Mouse (Mus musculus): ENCODE data around the gene Nt5c2.

DNA sequence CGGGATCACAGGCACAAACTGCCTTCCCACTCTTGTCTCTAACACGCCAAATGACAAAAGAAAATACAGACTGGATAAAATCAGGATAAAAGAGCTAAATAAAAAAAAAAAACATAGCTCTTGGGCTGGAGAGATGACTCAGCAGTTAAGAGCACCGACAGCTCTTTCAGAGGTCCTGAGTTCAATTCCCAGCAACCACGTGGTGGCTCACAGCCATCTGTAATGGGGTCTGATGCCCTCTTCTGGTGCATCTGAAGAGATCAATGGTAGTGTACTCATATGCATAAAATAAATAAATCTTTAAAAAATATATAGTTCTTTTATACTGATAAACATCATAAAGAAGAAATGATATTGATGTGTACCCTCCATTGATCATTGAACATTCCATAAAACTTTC, 38.0 kb upstream of the Nt5c2 start:
- no peak for TF ChIP-seq CTCF (IDR thresholded peaks at IDR 0.05)
- TF ChIP-seq EP300 (IDR thresholded peaks at IDR 0.05): no peak

Data from lung, postnatal 0 days (tissue).